Mouse (Mus musculus) urinary bladder, adult 2 months (tissue): ENCODE measurements around the gene Tnfsf15. TPM values are rescaled to one million over a fixed set of nuclear protein-coding genes. Genes with fewer than 3 reads are reported as not detected.

ENCODE experiments used
- DNase-seq: peaks from one replicate; pipeline ENCODE4 v3.0.0; 2022; ENCODE audit warnings: low spot score
- polyA plus RNA-seq: library from polyadenylated mRNA; depleted of rRNA; stranded (reverse); fragments of >200 nt; gene quantifications from 2 replicates; pipeline ENCODE4 v1.2.3, GENCODE M21; 2012; rRNA removed

Gene Tnfsf15
- polyA plus RNA-seq, 1 experiment = 0.62 TPM

DNA sequence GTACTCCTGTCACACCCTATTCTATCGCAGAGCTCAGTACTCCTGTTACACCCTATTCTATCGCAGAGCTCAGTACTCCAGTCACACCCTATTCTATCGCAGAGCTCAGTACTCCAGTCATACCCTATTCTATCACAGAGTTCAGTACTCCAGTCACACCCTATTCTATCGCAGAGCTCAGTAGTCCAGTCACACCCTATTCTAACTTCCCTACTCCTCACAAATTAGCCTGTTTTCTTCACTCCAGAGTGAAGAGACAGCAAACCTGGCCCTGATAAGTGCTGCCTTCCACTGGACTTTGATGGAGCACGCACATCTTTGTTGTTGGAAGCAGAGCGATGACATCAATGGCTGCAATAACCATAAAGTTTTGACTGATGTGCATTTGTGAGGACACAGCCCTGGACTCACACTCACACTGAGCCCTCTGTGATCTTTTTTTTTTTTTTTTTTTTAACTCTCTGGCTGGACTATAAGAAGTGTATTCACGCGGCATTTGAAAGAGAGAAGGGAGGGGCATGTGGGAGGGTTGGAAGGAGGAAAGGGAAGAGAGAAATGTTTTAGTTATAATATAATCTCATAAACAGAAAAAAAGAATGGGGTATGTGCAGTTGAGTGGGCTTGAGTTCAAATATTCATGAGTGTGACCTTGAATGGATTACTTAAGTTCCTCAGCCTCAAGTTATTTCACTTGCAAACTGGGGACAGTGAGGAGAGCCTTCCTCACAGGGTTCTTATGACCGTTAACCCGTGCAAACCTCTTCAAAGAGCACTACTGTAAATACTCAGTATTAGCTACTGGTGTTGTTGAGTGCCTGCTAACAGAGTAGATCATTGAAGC, 60.3 kb downstream of the Tnfsf15 start:
- no peak for DNase-seq

DNA sequence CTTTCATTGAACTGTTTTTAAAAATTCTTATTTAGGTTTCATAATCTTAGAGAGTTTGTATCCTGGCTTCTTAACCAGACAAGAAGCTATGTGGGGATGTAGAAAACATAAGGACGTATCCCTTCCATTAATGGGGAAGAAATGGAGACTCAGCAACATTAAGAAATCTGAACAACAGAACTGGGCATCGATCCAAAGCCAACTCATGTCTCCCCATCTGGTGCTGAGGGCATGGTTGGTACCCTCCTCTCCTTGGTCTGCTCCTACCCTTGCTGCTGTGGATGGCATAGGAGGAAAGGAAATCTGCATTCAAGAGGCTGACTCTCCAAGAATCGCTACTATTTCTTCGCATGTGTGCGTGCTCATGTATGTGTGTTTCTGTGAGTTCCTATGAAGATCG, 61.2 kb downstream of the Tnfsf15 start:
- no peak for DNase-seq

DNA sequence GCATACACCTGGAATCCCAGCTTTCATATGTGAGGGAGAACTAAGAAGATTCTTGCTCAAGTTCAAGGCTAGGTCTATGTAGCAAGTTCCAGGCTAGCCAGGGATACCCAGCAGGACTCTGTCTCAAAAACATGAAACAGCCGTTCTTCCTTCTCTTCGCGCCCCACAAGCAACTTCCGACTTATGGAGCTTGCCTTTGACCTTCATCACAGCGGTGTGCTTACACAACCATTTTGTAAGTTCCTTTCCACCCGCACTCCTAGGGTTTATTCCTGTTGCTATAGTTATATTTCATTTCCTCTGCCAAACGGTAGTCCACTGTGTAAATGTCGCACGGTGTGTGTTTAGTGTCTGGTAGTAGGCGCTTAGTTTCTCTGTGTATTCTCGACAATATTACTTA, 61.9 kb downstream of the Tnfsf15 start:
- DNase-seq = no peak

DNA sequence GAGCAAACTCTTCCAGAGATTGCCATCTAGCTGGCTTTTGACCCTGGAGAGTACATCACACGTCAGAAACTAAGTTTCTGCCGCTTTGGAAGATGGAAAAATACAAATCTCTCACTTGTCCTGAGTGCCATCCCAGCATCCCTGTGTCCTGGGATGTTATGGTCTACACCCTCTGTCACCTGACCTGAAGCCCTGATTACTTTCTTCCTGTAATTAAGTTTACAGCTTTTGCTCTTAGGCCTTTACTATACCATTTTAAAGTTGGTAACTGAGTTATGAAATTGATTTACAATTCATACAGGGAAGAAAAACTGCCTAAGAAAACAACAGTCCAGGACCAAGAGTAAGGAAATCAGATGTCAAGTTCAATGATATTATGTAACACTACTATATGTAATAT, 62.5 kb downstream of the Tnfsf15 start:
- DNase-seq = no peak

DNA sequence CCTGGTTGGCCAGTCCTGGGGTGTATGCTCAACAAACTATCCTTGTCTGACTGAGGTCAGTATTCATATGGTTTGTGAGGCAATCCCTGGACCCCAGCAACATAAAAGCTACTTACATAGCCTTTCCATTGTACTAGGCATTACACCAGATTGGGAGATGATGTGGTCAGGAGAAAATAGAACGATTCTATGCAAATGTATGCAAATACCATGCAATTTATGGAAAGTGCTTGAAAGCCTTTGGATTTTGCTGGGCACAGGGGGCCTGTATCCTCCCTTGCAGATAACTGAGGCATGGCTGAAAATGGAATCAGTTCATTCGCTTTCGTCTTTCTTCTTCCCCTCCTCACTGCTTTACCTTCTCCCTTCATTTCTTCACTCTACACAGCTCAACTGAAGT, 63.4 kb downstream of the Tnfsf15 start:
- DNase-seq = no peak

Other genes starting within 250 kb of the Tnfsf15 start
- 4.7 and 4.8 TPM in 2 replicates for gene Whrn, start 249.1 kb downstream of the Tnfsf15 start, polyA plus RNA-seq
- 115 and 120 TPM in 2 replicates for gene Atp6v1g1, start 200.3 kb downstream of the Tnfsf15 start, polyA plus RNA-seq
- gene Tmem268, start 186.3 kb downstream of the Tnfsf15 start, polyA plus RNA-seq = 9.2 and 9.9 TPM in 2 replicates
- gene Gm11213, start 139.9 kb downstream of the Tnfsf15 start, polyA plus RNA-seq = not detected in 2 replicates
- not detected in 2 replicates for gene Tex48, start 122.7 kb downstream of the Tnfsf15 start, polyA plus RNA-seq
- gene Gm11214, start 81.7 kb downstream of the Tnfsf15 start, polyA plus RNA-seq = not detected in 2 replicates
- 0.28 and 0.52 TPM in 2 replicates for gene Tnfsf8, start 116.2 kb upstream of the Tnfsf15 start, polyA plus RNA-seq